Mouse (Mus musculus) heart, postnatal 4 days (tissue): ENCODE data around the gene Phactr2. TPM values are rescaled to one million over a fixed set of nuclear protein-coding genes. Genes with fewer than 3 reads are reported as not detected.
"Not testable (repeated sequence)": the region's sequence is repeated elsewhere in the genome, so short reads cannot be mapped to it uniquely, and the experiment has no call there.

Experiments
- DNase-seq: peaks from one replicate; pipeline ENCODE4 v3.0.0; 2021
- total RNA-seq, 2 experiments: library from RNA; stranded (reverse); gene quantifications; 2 replicates each; pipeline ENCODE4 v1.2.3; 2021

The Phactr2 gene
- total RNA-seq, result 10 to 100 TPM; 78.3 to 79.5 TPM

GRCm38 (mm10) chr10:13473833-13474567 is at the start of gene Phactr2:
TSS of gene Phactr2 (minus strand) at chr10:13474412.
- peak; percentile 65 for DNase-seq

- no peak for DNase-seq
Measured at GRCm38 (mm10) chr10:13521857-13522256, 47.6 kb upstream of the Phactr2 start.

- DNase-seq, result peak; percentile 44
Measured at GRCm38 (mm10) chr10:13502371-13502770, 28.2 kb upstream of the Phactr2 start.

GRCm38 (mm10) chr10:13501533-13501932 is 27.3 kb upstream of the Phactr2 start:
- not testable (repeated sequence) for DNase-seq

- DNase-seq, result peak; percentile 91
Measured at GRCm38 (mm10) chr10:13500938-13501496, 26.8 kb upstream of the Phactr2 start.

- peak; percentile 15 for DNase-seq
Measured at GRCm38 (mm10) chr10:13500473-13500872, 26.3 kb upstream of the Phactr2 start.

GRCm38 (mm10) chr10:13499331-13499730 is 25.1 kb upstream of the Phactr2 start, which contains the start of gene Fuca2:
TSS of gene Fuca2 (plus strand) at chr10:13499540.
- no peak for DNase-seq

GRCm38 (mm10) chr10:13496315-13496714 is 22.1 kb upstream of the Phactr2 start:
- DNase-seq, result peak; percentile 72

- DNase-seq, result no peak
Measured at GRCm38 (mm10) chr10:13493978-13494686, 19.9 kb upstream of the Phactr2 start.

GRCm38 (mm10) chr10:13489671-13490070 is 15.5 kb upstream of the Phactr2 start:
- DNase-seq, result peak; percentile 69

- DNase-seq, result no peak
Measured at GRCm38 (mm10) chr10:13485958-13486357, 11.7 kb upstream of the Phactr2 start.

- DNase-seq, result no peak
Measured at GRCm38 (mm10) chr10:13479341-13479740, 5.1 kb upstream of the Phactr2 start.

GRCm38 (mm10) chr10:13475121-13475520 is 909 bp upstream of the Phactr2 start:
- DNase-seq, result no peak

- no peak for DNase-seq
Measured at GRCm38 (mm10) chr10:13474568-13474955, 350 bp upstream of the Phactr2 start.

- no peak for DNase-seq
Measured at GRCm38 (mm10) chr10:13473287-13473832, 852 bp downstream of the Phactr2 start.

- DNase-seq, result no peak
Measured at GRCm38 (mm10) chr10:13470236-13470635, 4.0 kb downstream of the Phactr2 start.

- DNase-seq, result not testable (repeated sequence)
Measured at GRCm38 (mm10) chr10:13468025-13468529, 6.1 kb downstream of the Phactr2 start.

GRCm38 (mm10) chr10:13466925-13467324 is 7.3 kb downstream of the Phactr2 start:
- no peak for DNase-seq

GRCm38 (mm10) chr10:13464295-13464694 is 9.9 kb downstream of the Phactr2 start:
- not testable (repeated sequence) for DNase-seq

- DNase-seq, result no peak
Measured at GRCm38 (mm10) chr10:13453200-13453990, 20.8 kb downstream of the Phactr2 start.

GRCm38 (mm10) chr10:13451640-13452039 is 22.6 kb downstream of the Phactr2 start:
- no peak for DNase-seq
